Mouse (Mus musculus): ENCODE results near the gene Abhd4.

- TF ChIP-seq CTCF (IDR thresholded peaks at IDR 0.05) (no peak), EP300 (IDR thresholded peaks at IDR 0.05) (no peak)
Observed at GRCm38 (mm10) chr14:54220726-54221494, 33.1 kb upstream of the Abhd4 start.
